ENCODE assay signal across 7 mouse cellular contexts in genomic region chr10:122018594-122019048, GRCm38 (mm10). TPM values are rescaled to one million over a fixed set of nuclear protein-coding genes. Genes with fewer than 3 reads are reported as not detected.
DNase-seq lines count a peak whose midpoint lies in the region; ATAC-seq lines count a peak whose summit lies in the region.

No protein-coding gene starts in this region.

- H3K9ac ChIP-seq in heart, embryonic 14.5 days (ENCODE audit: low read length), result 0 out of 2 replicates have a peak overlapping the region, but pooled peaks have one; percentile 11
- no peak overlapping the region for H3K9ac ChIP-seq in midbrain, embryonic 14.5 days (replicated peaks; ENCODE audit: low read length)

- ATAC-seq in heart, embryonic 14.5 days (ENCODE audit: insufficient number of reproducible peaks, insufficient read depth, low FRiP score, low read depth), result peak; percentile 77
- ATAC-seq in midbrain, embryonic 14.5 days (ENCODE audit: low FRiP score, low TSS enrichment), result no peak

- H3K4me2 ChIP-seq in heart, embryonic 14.5 days (ENCODE audit: low read length), result peak overlapping the region; percentile 47
- H3K4me2 ChIP-seq in midbrain, embryonic 14.5 days (ENCODE audit: low read length), result no peak overlapping the region

- 15% methylated on average over 10 of the region's 10 CpGs for WGBS in heart, embryonic 14.5 days
- WGBS in midbrain, embryonic 14.5 days, result 57% methylated on average over 10 of the region's 10 CpGs

- no peak overlapping the region for H3K4me3 ChIP-seq in heart, embryonic 14.5 days (ENCODE audit: control insufficient read depth in 1 of 2, insufficient read depth in 1 of 2, low read depth in 1 of 2, low read length in 2 of 2)
- no peak overlapping the region for H3K4me3 ChIP-seq in midbrain, embryonic 14.5 days (replicated peaks; ENCODE audit: low read depth, low read length)

- H3K36me3 ChIP-seq in heart, embryonic 14.5 days (ENCODE audit: control insufficient read depth, insufficient read depth, low read length), result no peaks in the 10 kb centered on the region
- no peaks in the 10 kb centered on the region for H3K36me3 ChIP-seq in midbrain, embryonic 14.5 days (ENCODE audit: control insufficient read depth, insufficient read depth, low read length)

- H3K9me3 ChIP-seq in heart, embryonic 14.5 days (ENCODE audit: control insufficient read depth, low read length), result no peaks in the 10 kb centered on the region
- no peaks in the 10 kb centered on the region for H3K9me3 ChIP-seq in midbrain, embryonic 14.5 days (ENCODE audit: control insufficient read depth, low read length)

- H3K4me1 ChIP-seq in heart, embryonic 14.5 days (ENCODE audit: control insufficient read depth in 2 of 2, insufficient read depth in 2 of 2, low read length in 2 of 2), result peaks cover 28 to 32% of the 10 kb centered on the region in 2 experiments
- H3K4me1 ChIP-seq in midbrain, embryonic 14.5 days (ENCODE audit: control insufficient read depth, insufficient read depth, low read length), result peaks cover 11% of the 10 kb centered on the region; the same call in 1 of the 2 replicates

- H3K27ac ChIP-seq in heart, embryonic 14.5 days (replicated peaks in 1 of 2; ENCODE audit: control insufficient read depth in 1 of 2, insufficient read depth in 1 of 2, low read depth in 2 of 2, low read length in 2 of 2), result peak overlapping the region; percentile 9 to 50; a peak in 2 of 4 replicates
- peak overlapping the region; percentile 49; the same call in 1 of the 2 replicates for H3K27ac ChIP-seq in midbrain, embryonic 14.5 days (replicated peaks; ENCODE audit: low read depth, low read length)

- H3K27me3 ChIP-seq in heart, embryonic 14.5 days (ENCODE audit: control insufficient read depth, insufficient read depth, low read length), result peaks cover 17% of the 10 kb centered on the region
- no peaks in the 10 kb centered on the region for H3K27me3 ChIP-seq in midbrain, embryonic 14.5 days (ENCODE audit: control insufficient read depth, insufficient read depth, low read length)

- DNase-seq in ZHBTc4 (ENCODE audit: low read depth, low spot score), result peak; percentile 56
- DNase-seq in adrenal gland, postnatal 36 days, result peak; percentile 20 to 64
- DNase-seq in kidney, postnatal 36 days, result peak; percentile 58 to 72
- peak; percentile 68 for DNase-seq in midbrain, embryonic 14.5 days
- no peak for DNase-seq in right cerebral cortex, adult 2 months (ENCODE audit: low spot score in 2 of 2)
- no peak for DNase-seq in spleen, postnatal 10 days (ENCODE audit: low spot score in 2 of 2)

RNA-seq across cellular contexts. Expression of gene Srgap1, which starts 28.5 kb away (rescaled TPM):
- total RNA-seq in adrenal gland, postnatal 36 days (2021), result 1 to 10 TPM; 1.9 to 3.5 TPM
- polyA plus RNA-seq in heart, embryonic 14.5 days (2014; fragmentation: Nextera tagmentation; extraction: Ambion mirVana), result 8.4 and 9.3 TPM in 2 replicates
- polyA plus RNA-seq in midbrain, embryonic 14.5 days (2014; fragmentation: Nextera tagmentation; extraction: Ambion mirVana), result 40.8 and 46.9 TPM in 2 replicates

Comparison
In these comparisons a context has a peak if more than half of its experiments do, and no peak if none do; other contexts are left out.
1. DNase-seq: peak in ZHBTc4 (single experiment), adrenal gland, postnatal 36 days (2 of 2), kidney, postnatal 36 days (2 of 2) and midbrain, embryonic 14.5 days (single experiment); none in right cerebral cortex, adult 2 months (0 of 2) and spleen, postnatal 10 days (0 of 2).